Mouse (Mus musculus): ENCODE measurements at regions not wholly inside any gene's neighbourhood (a gene's known extent, or its start where the extent isn't known, plus 50 kb on each side); places are given as distances from the start of the nearest gene placed in this dataset.
"Not testable (repeated sequence)": the region's sequence is repeated elsewhere in the genome, so short reads cannot be mapped to it uniquely, and the experiment has no call there.

DNA sequence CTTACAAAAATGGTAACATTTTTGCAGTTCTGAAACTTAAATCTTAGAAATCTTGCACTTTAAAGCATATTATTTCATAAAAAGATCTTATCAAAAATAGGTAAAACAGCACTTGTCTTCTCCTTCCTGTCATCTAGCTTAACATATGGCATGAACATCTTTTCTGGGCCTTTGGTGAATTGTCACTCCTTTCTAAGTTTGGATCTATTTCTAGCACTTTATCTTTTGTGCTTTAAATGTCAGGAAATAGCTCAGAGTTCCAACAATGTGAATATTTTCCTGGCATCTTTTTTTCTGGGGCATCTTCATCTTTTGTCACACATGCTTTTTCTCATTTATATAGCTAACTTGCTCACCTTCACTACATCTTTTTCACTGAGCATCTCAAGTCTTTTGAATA is 527.4 kb upstream of the Gm5150 start:
- no peak for DNase-seq

DNA sequence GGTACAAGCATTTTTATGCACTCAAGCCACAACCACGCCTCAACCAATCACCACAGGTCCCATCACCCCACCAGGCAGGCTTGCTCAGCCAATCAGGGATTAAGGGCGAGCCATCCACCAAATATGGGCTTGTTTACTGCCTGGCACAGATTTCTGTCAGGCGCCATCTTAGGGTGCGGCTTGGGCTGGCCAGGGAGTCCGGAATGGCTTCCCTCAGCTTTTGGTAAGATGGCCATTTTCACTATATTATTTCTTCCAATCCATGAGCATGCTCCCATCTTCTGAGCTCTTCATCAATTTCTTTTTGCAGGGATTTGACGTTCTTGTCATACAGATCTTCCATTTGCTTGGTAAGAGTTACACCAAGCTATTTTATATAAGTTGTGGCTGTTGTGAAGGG is 521.3 kb upstream of the Gm5150 start:
- DNase-seq = not testable (repeated sequence)

DNA sequence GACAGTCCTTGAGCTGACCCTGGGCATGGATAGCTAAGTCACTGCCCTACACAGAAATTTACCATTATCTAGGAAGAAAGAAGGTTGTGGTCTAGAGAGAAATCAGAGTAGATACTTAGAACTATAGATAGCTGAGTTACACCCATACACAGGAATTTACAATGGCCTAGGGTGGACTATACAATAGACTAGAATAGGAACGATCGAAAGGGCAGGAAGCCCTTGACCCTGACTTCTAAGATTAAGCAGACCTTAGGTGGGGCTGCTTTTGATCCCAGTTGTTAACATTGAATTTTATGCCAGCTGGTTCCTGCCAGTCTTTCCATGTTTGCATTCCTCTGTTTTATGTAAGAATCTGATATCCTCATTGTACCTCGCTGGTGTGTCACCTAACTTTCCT is 482.2 kb upstream of the Gm5150 start:
- not testable (repeated sequence) for DNase-seq

DNA sequence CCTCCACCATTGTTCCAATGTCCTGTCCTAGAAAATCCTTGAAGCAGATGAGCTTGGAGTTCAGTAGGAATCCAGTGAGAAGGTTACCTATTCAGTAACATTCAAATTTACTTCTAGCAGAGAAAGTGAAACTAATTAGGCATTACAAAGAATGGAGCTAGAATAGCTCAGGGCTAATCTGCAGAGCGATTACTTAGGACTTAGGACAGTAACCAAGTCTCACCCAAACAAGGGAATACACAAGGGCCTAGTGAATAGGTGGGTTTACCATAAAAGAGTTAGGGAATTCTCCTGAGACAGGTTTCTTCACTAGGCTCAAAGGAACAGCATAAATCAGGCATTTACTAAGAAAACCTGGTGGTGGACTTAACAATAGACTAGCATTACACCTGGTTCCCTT is 476.5 kb upstream of the Gm5150 start:
- no peak for DNase-seq

DNA sequence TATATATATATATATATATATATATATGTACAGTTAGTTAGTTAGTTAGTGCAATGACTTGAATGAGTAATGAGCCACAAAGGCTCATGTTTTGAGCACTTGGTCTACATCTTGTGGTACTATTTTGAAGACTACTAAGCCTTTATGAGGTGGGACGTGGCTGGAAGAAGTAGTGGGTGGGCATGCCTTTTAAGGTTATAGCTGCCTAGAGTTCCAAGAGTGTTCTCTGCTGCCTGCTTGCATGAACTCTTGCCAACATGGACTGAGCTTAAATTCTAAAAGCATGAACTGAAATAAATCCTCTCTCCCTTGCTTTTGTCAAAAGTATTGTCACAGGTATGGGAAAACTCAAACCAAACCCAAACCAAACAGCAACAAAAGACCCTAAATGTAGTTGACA is 465.1 kb upstream of the Gm5150 start:
- no peak for DNase-seq

DNA sequence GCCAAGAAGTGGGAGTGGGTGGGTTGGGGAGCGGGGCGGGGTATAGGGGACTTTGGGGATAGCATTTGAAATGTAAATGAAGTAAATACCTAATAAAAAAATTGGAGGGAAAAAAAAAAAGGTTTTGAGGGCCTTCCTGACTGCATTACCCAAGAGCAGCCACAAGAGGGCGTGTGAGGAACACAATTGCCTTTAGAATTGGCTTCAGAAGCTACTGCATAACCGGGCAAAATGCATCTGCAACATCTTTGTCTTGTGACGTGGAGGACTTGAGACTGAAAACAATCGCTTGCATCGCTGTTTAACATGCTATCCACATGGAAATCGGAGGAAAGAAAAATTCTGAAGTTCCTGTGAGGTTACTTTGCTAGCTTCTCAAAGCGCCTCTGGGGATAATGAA is 460.2 kb upstream of the Gm5150 start:
- peak; percentile 81 for DNase-seq

DNA sequence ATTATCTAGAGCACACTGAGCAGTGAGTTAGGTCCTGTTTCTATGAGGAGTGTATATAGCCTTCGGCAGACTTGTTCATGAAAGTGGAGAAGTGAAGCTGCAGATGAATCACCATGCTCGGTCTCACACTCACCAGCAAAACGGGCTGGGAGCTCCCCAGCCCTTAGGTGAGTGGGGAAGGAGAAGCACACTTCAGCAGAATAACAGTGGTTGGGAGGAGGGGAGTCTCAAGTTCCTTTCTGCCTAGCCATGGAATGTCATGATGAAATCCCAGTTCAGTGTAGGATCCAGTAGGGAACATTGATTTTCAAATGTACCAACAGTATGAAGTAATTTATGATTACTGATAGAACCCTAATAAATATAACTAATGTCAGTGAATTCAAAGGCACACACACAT is 459.1 kb upstream of the Gm5150 start:
- DNase-seq = no peak

DNA sequence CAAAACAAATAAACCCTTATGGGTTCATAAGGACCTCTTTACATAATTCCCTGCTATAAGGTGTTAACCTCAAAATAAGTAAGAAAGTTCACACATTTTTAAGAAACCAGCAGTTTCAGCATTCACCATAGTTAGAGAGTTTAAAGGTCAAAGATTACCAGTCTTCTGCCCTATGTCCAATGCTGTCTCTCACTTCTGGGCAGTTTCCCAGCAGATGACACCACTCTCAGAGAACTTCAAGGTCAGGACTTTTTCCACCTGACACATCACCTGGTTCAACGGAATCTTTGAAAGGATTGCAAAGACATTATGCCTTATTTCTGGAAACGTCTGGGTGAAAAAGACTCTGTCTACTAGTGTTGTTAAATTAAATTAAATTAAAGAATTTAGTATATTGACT is 458.1 kb upstream of the Gm5150 start:
- no peak for DNase-seq

DNA sequence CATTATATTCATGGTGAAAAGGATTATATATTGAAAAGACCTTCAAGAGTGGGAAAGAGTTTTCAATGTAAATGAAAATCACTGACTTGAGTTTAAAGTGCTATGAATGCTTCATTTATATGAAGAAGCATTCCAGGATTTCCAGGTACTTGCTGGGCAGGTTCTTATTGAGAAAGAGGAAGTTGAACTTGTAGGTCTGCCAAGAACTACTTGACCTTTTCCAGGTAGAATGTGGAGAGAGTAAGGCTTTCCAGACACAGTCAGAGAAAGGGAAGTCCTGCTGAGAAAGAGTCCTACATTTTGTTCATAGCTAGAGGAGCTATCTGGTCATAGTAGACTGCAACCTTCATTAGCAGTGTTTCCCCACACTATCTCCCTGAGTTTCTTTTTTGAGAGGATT is 426.8 kb upstream of the Gm5150 start:
- DNase-seq = no peak

DNA sequence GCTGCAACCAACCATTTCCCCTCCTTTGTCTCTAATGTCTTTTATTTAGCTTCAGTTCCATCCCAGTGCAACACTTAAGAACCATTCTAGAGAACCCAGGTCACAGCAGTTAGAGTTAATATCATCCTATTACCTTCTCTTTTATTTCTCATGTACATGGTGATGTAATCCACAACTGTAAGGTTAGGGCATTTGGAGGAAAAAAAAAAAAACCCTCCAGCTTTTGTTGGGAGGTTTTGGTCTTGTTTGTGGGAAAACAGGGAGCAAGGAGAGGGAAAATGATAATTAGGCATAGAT is 425.5 kb upstream of the Gm5150 start:
- no peak for DNase-seq

DNA sequence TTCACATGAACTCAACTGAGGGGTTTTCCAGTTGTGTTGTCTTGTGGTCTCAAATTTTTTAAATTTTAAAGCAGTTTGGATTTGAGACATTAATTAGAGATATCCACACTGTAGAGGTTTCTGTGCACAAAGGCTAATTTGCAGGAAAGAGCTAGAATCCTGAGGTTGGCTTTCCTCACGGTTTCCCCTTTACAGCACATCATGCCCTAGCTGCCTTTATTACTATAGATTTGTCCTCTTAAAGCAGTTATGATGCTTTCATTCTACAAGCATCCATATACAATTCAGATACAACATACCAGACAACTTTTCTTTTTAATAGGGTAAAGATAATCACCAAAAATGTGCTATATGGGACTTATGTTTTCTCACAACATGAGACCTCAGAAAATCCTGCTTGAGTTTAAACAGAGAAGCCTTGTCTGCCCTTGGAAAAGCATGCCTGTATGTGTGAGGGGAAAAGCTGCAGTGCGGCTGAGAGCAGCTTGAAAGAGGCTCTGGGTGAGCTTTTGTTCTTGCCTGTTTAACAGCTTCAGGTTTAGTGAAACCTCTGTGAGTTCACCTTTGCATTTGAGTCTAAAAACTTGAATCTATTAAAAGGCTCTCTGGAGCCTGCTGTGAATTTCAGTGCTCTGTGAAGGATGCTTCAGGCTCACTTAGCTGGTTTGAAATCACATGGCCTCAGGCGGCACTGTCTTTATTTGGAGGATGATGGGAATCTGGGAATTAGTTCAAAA is 425.0 kb upstream of the Gm5150 start:
- DNase-seq = peak; percentile 5

Data from embryo, embryonic 11 days (tissue).